In the genomic region with DNA sequence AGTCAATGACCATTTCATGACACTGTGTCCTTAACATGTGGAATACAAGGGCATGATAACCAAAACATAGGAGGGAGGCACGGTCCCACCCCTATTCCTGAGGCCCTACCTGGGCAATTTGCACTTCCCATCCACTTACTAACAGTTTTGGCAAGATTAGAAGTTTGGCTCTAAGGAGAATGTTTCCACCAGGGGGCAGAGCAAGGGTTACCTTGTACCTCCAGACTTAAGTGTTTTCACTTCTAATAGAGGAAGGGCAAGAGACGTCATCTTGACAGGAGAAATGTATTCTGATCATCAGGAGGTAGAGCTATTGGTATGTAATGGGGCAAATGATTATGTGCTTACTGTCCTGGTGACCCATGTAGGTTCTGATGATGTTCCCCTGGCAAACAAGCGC, we compare ENCODE assay signal across 9 mouse cellular contexts. TPM values are rescaled to one million over a fixed set of nuclear protein-coding genes. Genes with fewer than 3 reads are reported as not detected.
DNase-seq lines count a peak whose midpoint lies in the region; ATAC-seq and TF ChIP-seq lines count a peak whose summit lies in the region.
"Had no signal": no experiment of that assay in that cellular context is flagged by ENCODE, and none has a peak within 500 bp of the region (broad histone marks: within the 10 kb centered on the region; RNA-seq: fewer than 3 reads in every experiment).

No protein-coding gene starts in this region.

- no peaks in the 10 kb centered on the region for H3K36me3 ChIP-seq in heart, embryonic 12.5 days
- no peaks in the 10 kb centered on the region for H3K36me3 ChIP-seq in CH12.LX (replicated peaks in 1 of 2; ENCODE audit: control insufficient read depth in 1 of 2, insufficient read depth in 1 of 2, low read length in 1 of 2)
- no peaks in the 10 kb centered on the region for H3K36me3 ChIP-seq in liver, embryonic 14.5 days (replicated peaks; ENCODE audit: control insufficient read depth, insufficient read depth, low read depth)
- no peaks in the 10 kb centered on the region for H3K36me3 ChIP-seq in splenic B cell, adult 2 months (ENCODE audit: control insufficient read depth, insufficient read depth, low read length, poor library complexity, severe bottlenecking)
- H3K36me3 ChIP-seq: lung, embryonic 15.5 days had no signal

- intact Hi-C loops in heart, postnatal 10 days (cut with DNase I): loop anchor here (1.0 to 10.0 kb wide), 2 partner anchors 277 to 524 kb away; no protein-coding TSS in a partner anchor

- H3K27me3 ChIP-seq in heart, embryonic 12.5 days (replicated peaks): no peaks in the 10 kb centered on the region
- no peaks in the 10 kb centered on the region for H3K27me3 ChIP-seq in CH12.LX (replicated peaks)
- no peaks in the 10 kb centered on the region for H3K27me3 ChIP-seq in liver, embryonic 14.5 days (ENCODE audit: control insufficient read depth, insufficient read depth, low read length)
- no peaks in the 10 kb centered on the region for H3K27me3 ChIP-seq in splenic B cell, adult 2 months (ENCODE audit: control insufficient read depth, insufficient read depth, low read length, poor library complexity, severe bottlenecking)
- H3K27me3 ChIP-seq: lung, embryonic 15.5 days had no signal

- ATAC-seq in heart, embryonic 12.5 days (ENCODE audit: insufficient number of reproducible peaks, low FRiP score): no peak
- ATAC-seq in liver, embryonic 14.5 days (ENCODE audit: insufficient read depth): no peak
- no peak for ATAC-seq in erythroid progenitor cell, adult 5-6 weeks (replicated peaks; ENCODE audit: low FRiP score, poor library complexity, severe bottlenecking)

- peak; percentile 16 to 42 for DNase-seq in heart, postnatal 10 days
- DNase-seq in CH12.LX (ENCODE audit: extremely low read depth): peak; percentile 67
- DNase-seq in c-Kit-positive CD71-positive TER-119-negative erythroid progenitor cells, embryonic 14.5 days (ENCODE audit: low read depth): peak; percentile 11
- peak in 1 of 3 experiments; percentile 4 for DNase-seq in liver, embryonic 14.5 days (ENCODE audit: low read depth in 3 of 3, low spot score in 3 of 3)
- DNase-seq in splenic B cell, adult 2 months (ENCODE audit: low read depth, low spot score): peak; percentile 89
- DNase-seq in right cerebral cortex, postnatal 25 days: no peak

- no peak overlapping the region for H3K4me3 ChIP-seq in heart, embryonic 12.5 days
- H3K4me3 ChIP-seq in CH12.LX (replicated peaks in 1 of 3; ENCODE audit: low read depth in 2 of 3, low read length in 2 of 3, poor library complexity in 1 of 3): no peak overlapping the region
- H3K4me3 ChIP-seq in liver, embryonic 14.5 days (ENCODE audit: insufficient read depth in 1 of 2, low read depth in 2 of 2, low read length in 2 of 2): no peak overlapping the region
- H3K4me3 ChIP-seq: lung, embryonic 15.5 days had no signal

- TF ChIP-seq POLR2A in CH12.LX (IDR thresholded peaks at IDR 0.05; ENCODE audit: low read depth, low read length): no peak

- peak; percentile 73 for TF ChIP-seq RAD21 in CH12.LX (IDR thresholded peaks at IDR 0.05; ENCODE audit: low read depth, low read length)

- TF ChIP-seq EP300 in CH12.LX (IDR thresholded peaks at IDR 0.05; ENCODE audit: low read length): no peak
- TF ChIP-seq EP300 in liver, embryonic 14.5 days (IDR thresholded peaks at IDR 0.05; ENCODE audit: low read depth): no peak

- no peak overlapping the region for H3K4me2 ChIP-seq in heart, embryonic 12.5 days
- no peak overlapping the region for H3K4me2 ChIP-seq in CH12.LX (ENCODE audit: insufficient read depth, low read depth, poor library complexity, severe bottlenecking)
- no peak overlapping the region for H3K4me2 ChIP-seq in liver, embryonic 14.5 days (ENCODE audit: low read depth)
- H3K4me2 ChIP-seq: lung, embryonic 15.5 days had no signal

- H3K79me2 ChIP-seq in CH12.LX (replicated peaks; ENCODE audit: control insufficient read depth, extremely low read depth, insufficient read depth, poor library complexity, severe bottlenecking): no peaks in the 10 kb centered on the region

- no peak overlapping the region for H3K27ac ChIP-seq in heart, embryonic 12.5 days (ENCODE audit: poor library complexity, severe bottlenecking)
- H3K27ac ChIP-seq in CH12.LX (ENCODE audit: insufficient read depth, low read depth): no peak overlapping the region
- H3K27ac ChIP-seq in liver, embryonic 14.5 days: no peak overlapping the region
- H3K27ac ChIP-seq: lung, embryonic 15.5 days had no signal

- H3K9ac ChIP-seq in heart, embryonic 12.5 days: no peak overlapping the region
- no peak overlapping the region for H3K9ac ChIP-seq in CH12.LX (ENCODE audit: insufficient read depth, low read depth)
- H3K9ac ChIP-seq in liver, embryonic 14.5 days (replicated peaks): no peak overlapping the region
- H3K9ac ChIP-seq: lung, embryonic 15.5 days had no signal

- peak; percentile 41 to 75 for TF ChIP-seq CTCF in CH12.LX (conservative IDR thresholded peaks at IDR 0.05 in 1 of 2, IDR thresholded peaks at IDR 0.05 in 1 of 2; ENCODE audit: low read depth in 2 of 2, low read length in 2 of 2)
- peak; percentile 42 for TF ChIP-seq CTCF in liver, embryonic 14.5 days (IDR thresholded peaks at IDR 0.05; ENCODE audit: low read depth)

- in situ Hi-C loops in CH12.LX (cut with MboI; ENCODE audit: low pct_ligation_motif_present, low pct_unique_long_range_greater_than_20kb, low sequenced_read_pairs): loop anchor here (5.0 kb wide), 1 partner anchor 279 kb away; no protein-coding TSS in a partner anchor

- 55% methylated on average over 3 of the region's 3 CpGs for WGBS in heart, embryonic 12.5 days
- 40% methylated on average over 3 of the region's 3 CpGs for WGBS in liver, embryonic 14.5 days (ENCODE audit: insufficient replicate concordance)

- H3K9me3 ChIP-seq in heart, embryonic 12.5 days (replicated peaks): no peaks in the 10 kb centered on the region
- H3K9me3 ChIP-seq in CH12.LX (replicated peaks; ENCODE audit: low read length): no peaks in the 10 kb centered on the region
- H3K9me3 ChIP-seq in liver, embryonic 14.5 days (ENCODE audit: control insufficient read depth, low read length): no peaks in the 10 kb centered on the region
- H3K9me3 ChIP-seq: lung, embryonic 15.5 days had no signal

- dilution Hi-C loops in CH12.LX (cut with MboI; ENCODE audit: extremely low pct_ligation_motif_present, extremely low pct_unique_long_range_greater_than_20kb, low sequenced_read_pairs): no loop called here

- no peaks in the 10 kb centered on the region for H3K4me1 ChIP-seq in heart, embryonic 12.5 days (replicated peaks)
- peaks cover 0 to 4% of the 10 kb centered on the region in 2 experiments; a peak in 1 of 4 replicates for H3K4me1 ChIP-seq in CH12.LX (ENCODE audit: control insufficient read depth in 1 of 2, insufficient read depth in 2 of 2)
- no peaks in the 10 kb centered on the region for H3K4me1 ChIP-seq in liver, embryonic 14.5 days (replicated peaks; ENCODE audit: control insufficient read depth in 2 of 2, insufficient read depth in 2 of 2, low read length in 1 of 2)
- H3K4me1 ChIP-seq: lung, embryonic 15.5 days had no signal

TF ChIP-seq in CH12.LX, 34 proteins besides CTCF, POLR2A, EP300 and RAD21:
- TF ChIP-seq ZC3H11A (IDR thresholded peaks at IDR 0.05; ENCODE audit: low read depth, low read length) (peak; percentile 53), TBP (conservative IDR thresholded peaks at IDR 0.05; ENCODE audit: low read depth, low read length) (no peak), SMC3 (IDR thresholded peaks at IDR 0.05; ENCODE audit: low read depth, low read length) (peak; percentile 94)

RNA-seq across cellular contexts. Expression of a gene that starts 33.5 kb away (rescaled TPM):
- total RNA-seq in heart, postnatal 10 days (2021): 10 to 100 TPM; 38.2 to 41.3 TPM
- polyA plus RNA-seq in heart, embryonic 12.5 days (2016; fragmentation: Nextera tagmentation; extraction: Ambion mirVana): 1.5 and 1.6 TPM in 2 replicates
- 3.9 and 8.4 TPM in 2 replicates for total RNA-seq in CH12.LX (2012; rRNA removed)
- total RNA-seq in CH12.LX (2014; rRNA removed): 10.0 and 10.5 TPM in 2 replicates
- polyA plus RNA-seq in CH12.LX (2012; ENCODE audit: insufficient read length, low read depth): 13.5 and 16.9 TPM in 2 replicates
- 4.2 and 4.5 TPM in 2 replicates for polyA plus RNA-seq in liver, embryonic 14.5 days (2012; rRNA removed)
- polyA plus RNA-seq in liver, embryonic 14.5 days (2014; fragmentation: Nextera tagmentation; extraction: Ambion mirVana): 0.55 and 0.85 TPM in 2 replicates
- total RNA-seq in erythroid progenitor cell, adult 5-6 weeks (2015; ENCODE audit: low replicate concordance): 23.1 and 34.2 TPM in 2 replicates
- 29.7 and 35.0 TPM in 2 replicates for total RNA-seq in erythroid progenitor cell, adult 5-6 weeks (2017; ENCODE audit: low replicate concordance)
